Mouse (Mus musculus) heart, adult 2 months (tissue): ENCODE results near the gene Liph. TPM values are rescaled to one million over a fixed set of nuclear protein-coding genes. Genes with fewer than 3 reads are reported as not detected.
A peak's percentile ranks its signal among the peaks of the same experiment; 100 is the strongest.

Source experiments
- DNase-seq, 2 experiments: peaks; one replicate each; pipeline ENCODE4 v3.0.0; 2021
- H3K27ac ChIP-seq: fragments of 200-600 bp; 2 replicates; pipeline ENCODE4 v1.8.1; 2022
- H3K27me3 ChIP-seq: fragments of 200-500 bp; 2 replicates; pipeline ENCODE4 v1.6.1; 2012; ENCODE audit warnings: mild to moderate bottlenecking, low read length, inconsistent platforms, mixed read lengths; ENCODE audit not compliant: control insufficient read depth, insufficient read depth
- H3K36me3 ChIP-seq: fragments of 200-500 bp; 2 replicates; pipeline ENCODE4 v1.6.1; 2012; ENCODE audit warnings: low read length, inconsistent platforms; ENCODE audit not compliant: control insufficient read depth, insufficient read depth
- H3K4me1 ChIP-seq: fragments of 200-500 bp; 2 replicates; pipeline ENCODE4 v1.6.1; 2011; ENCODE audit warnings: low read length; ENCODE audit not compliant: control insufficient read depth, insufficient read depth
- H3K4me3 ChIP-seq: fragments of 200-600 bp; 2 replicates; pipeline ENCODE4 v1.8.1; 2022
- H3K79me2 ChIP-seq: fragments of 200-500 bp; replicated peaks from 2 replicates; pipeline ENCODE4 v1.6.1; 2012; ENCODE audit warnings: mild to moderate bottlenecking, inconsistent platforms, low read length, moderate library complexity, mixed read lengths; ENCODE audit not compliant: control insufficient read depth, insufficient read depth
- H3K9ac ChIP-seq: fragments of 200-500 bp; 2 replicates; pipeline ENCODE4 v1.6.1; 2012; ENCODE audit warnings: low read depth, mild to moderate bottlenecking, control low read depth, inconsistent platforms, low read length, mixed read lengths
- CTCF ChIP-seq: fragments of 200-600 bp; IDR thresholded peaks from 2 replicates; pipeline ENCODE4 v1.8.1; 2022; ENCODE audit warnings: antibody characterized with exemption, mild to moderate bottlenecking, moderate library complexity
- EP300 ChIP-seq: fragments of 200-500 bp; IDR thresholded peaks from 2 replicates; pipeline ENCODE4 v1.6.1; 2011; ENCODE audit warnings: low read depth, low read length, control low read depth; ENCODE audit not compliant: insufficient read depth
- POLR2A ChIP-seq: fragments of 200-500 bp; IDR thresholded peaks from 2 replicates; pipeline ENCODE4 v1.6.1; 2011; ENCODE audit warnings: mild to moderate bottlenecking, low read depth, low read length, control low read depth; ENCODE audit not compliant: insufficient read depth
- WGBS: fragments of 180-500 bp; shearing (Covaris S2); methylation state at CpG from one replicate; pipeline ENCODE4 v1.1.7; 2018; 5-methylcytosine and 5-hydroxymethylcytosine counted together
- intact Hi-C: fragments of 180-260 bp; cut with DNase I; formaldehyde crosslinking; loops from one replicate; pipeline ENCODE4 v1.15.1; 2025
- polyA plus RNA-seq: library from polyadenylated mRNA; depleted of rRNA; stranded (reverse); fragments of >200 nt; gene quantifications from 2 replicates; pipeline ENCODE4 v1.2.3, GENCODE M21; 2012
- total RNA-seq, 2 experiments: library from RNA; stranded (reverse); gene quantifications; 2 replicates each; pipeline ENCODE4 v1.2.3; 2021

The Liph gene
- total and polyA plus RNA-seq, 3 experiments = 0.20 TPM; not detected in 2

- H3K4me3 ChIP-seq = no peak overlapping the region
- intact Hi-C loops = loop anchor here (5.0 to 10.0 kb wide), 3 partner anchors 178 to 591 kb away; partner anchors contain the start of genes Tra2b and Vps8
- DNase-seq = no peak
- H3K79me2 ChIP-seq = no peaks in the 10 kb centered on the region
- no peak overlapping the region for H3K9ac ChIP-seq
- no peaks in the 10 kb centered on the region for H3K36me3 ChIP-seq
- no peak overlapping the region for H3K27ac ChIP-seq
- no peaks in the 10 kb centered on the region for H3K27me3 ChIP-seq
- H3K4me1 ChIP-seq = no peaks in the 10 kb centered on the region
- TF ChIP-seq POLR2A = no peak
- no peak for TF ChIP-seq EP300
- TF ChIP-seq CTCF = no peak
- 93% methylated on average over 1 of the region's 1 CpGs for WGBS
These were observed 20.1 kb upstream of the Liph start for GRCm38 (mm10) chr16:22015569-22015968.

- Histone ChIP-seq H3K27ac (peak overlapping the region; percentile 82), H3K4me3 (peak overlapping the region; percentile 86), H3K36me3 (no peaks in the 10 kb centered on the region), H3K9ac (peak overlapping the region; percentile 93), H3K27me3 (no peaks in the 10 kb centered on the region), H3K79me2 (no peaks in the 10 kb centered on the region), H3K4me1 (peaks cover 3% of the 10 kb centered on the region)
- WGBS = under 1% methylated on average over 51 of the region's 51 CpGs
- no peak for DNase-seq
- TF ChIP-seq POLR2A = no peak
- TF ChIP-seq EP300 = no peak
- no peak for TF ChIP-seq CTCF
- intact Hi-C loops = loop anchor here (5.0 to 10.0 kb wide), 2 partner anchors 62 to 845 kb away; partner anchors contain the start of genes Dnajb11, Tbccd1 and Tmem41a
These were observed 14.1 kb upstream of the Liph start for GRCm38 (mm10) chr16:22009596-22009995.

DNA sequence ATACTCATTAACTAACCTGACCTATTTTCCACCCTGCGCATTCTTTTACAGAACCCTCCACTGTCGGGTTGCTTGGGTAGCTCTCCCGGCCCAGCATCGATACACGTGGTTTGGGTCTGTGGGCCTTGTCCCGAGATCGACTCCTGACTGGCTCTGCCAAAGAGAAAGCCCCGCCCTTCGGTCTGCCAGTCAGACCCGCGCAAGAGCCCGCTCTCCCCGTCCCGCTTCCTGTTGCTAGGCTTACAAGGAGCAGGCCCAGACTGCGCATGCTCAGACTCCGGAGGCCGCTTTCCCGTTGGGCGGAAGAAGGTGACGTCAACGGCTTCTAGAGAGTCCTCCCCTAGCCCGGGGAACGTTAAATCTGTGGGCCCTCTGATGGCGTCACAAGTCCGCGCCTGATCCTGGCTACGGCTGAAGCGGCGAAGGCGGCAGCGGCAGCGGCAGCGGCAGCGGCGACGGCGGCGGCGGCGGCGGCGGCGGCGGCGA, 13.7 kb upstream of the Liph start, which contains the start of gene Senp2:
Gene Senp2 (plus strand): TSS at position 386 of the 486 bp plus-strand sequence.
- Histone ChIP-seq H3K36me3 (no peaks in the 10 kb centered on the region), H3K79me2 (no peaks in the 10 kb centered on the region), H3K9ac (peak within 1 kb of the TSS; percentile 93), H3K4me3 (peak within 1 kb of the TSS; percentile 86), H3K27ac (peak within 1 kb of the TSS; percentile 82), H3K4me1 (peaks cover 3% of the 10 kb centered on the region), H3K27me3 (no peaks in the 10 kb centered on the region)
- DNase-seq = peak; percentile 99 to 100
- intact Hi-C loops = loop anchor here (5.0 to 10.0 kb wide), 2 partner anchors 62 to 846 kb away; partner anchors contain the start of genes Dnajb11, Tbccd1 and Tmem41a
- TF ChIP-seq POLR2A = peak; percentile 53; the same call in 1 of the 2 replicates
- TF ChIP-seq EP300 = peak; percentile 64; the same call in 1 of the 2 replicates
- no peak for TF ChIP-seq CTCF
- under 1% methylated on average over 45 of the region's 45 CpGs for WGBS

DNA sequence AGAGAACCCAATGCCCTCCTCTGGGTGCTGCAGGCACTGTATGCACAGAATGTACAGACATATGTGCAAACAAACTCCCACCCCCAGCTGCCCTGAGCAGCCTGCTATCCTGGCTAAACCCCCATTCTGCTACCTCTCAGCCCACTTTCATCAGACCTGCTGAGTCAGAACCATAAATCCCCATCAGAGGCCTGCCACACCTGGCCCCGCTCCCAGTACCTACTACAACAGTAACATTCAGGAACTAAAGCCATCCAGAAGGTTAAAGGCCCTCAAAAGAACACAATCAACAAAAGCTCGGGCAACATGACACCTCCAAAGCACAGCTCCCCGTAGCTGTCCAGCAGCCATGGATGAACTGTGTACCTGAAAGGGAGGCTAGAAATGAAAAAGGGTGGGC, 6.1 kb upstream of the Liph start:
- intact Hi-C loops = loop anchor here (10.0 kb wide), 1 partner anchor 853 kb away; the partner anchor contains the start of genes Dnajb11 and Tbccd1
- H3K27ac ChIP-seq = no peak overlapping the region
- H3K9ac ChIP-seq = no peak overlapping the region
- H3K36me3 ChIP-seq = no peaks in the 10 kb centered on the region
- DNase-seq = no peak
- TF ChIP-seq POLR2A (no peak), EP300 (no peak), CTCF (no peak)
- no peak overlapping the region for H3K4me3 ChIP-seq
- no peaks in the 10 kb centered on the region for H3K79me2 ChIP-seq
- H3K27me3 ChIP-seq = no peaks in the 10 kb centered on the region; the same call in 1 of the 2 replicates
- H3K4me1 ChIP-seq = no peaks in the 10 kb centered on the region
- 60% methylated on average over 3 of the region's 3 CpGs for WGBS

DNA sequence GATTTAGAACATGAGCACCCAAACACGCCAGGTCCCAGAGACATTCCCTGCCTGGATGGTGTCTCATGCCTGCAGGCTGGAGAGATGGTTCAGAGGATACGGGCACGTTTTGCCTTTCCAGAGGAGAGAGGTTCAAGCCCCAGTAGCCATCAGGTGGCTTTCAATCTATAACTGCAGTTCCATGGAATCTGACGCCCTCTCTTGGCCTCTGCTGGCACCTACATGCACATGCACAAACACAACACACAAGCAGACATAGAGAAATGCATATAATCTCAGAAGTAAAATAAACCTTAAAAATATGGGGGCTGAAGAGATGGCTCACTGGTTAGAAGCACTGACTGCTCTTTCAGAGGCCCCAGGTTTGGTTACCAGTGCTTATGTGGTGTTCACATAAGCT, 5.7 kb upstream of the Liph start:
- Histone ChIP-seq H3K4me3 (no peak overlapping the region), H3K27ac (no peak overlapping the region), H3K9ac (no peak overlapping the region), H3K79me2 (no peaks in the 10 kb centered on the region), H3K36me3 (no peaks in the 10 kb centered on the region), H3K27me3 (no peaks in the 10 kb centered on the region; the same call in 1 of the 2 replicates), H3K4me1 (no peaks in the 10 kb centered on the region)
- whole genome bisulfite sequencing = 62% methylated on average over 4 of the region's 4 CpGs
- intact Hi-C loops = loop anchor here (10.0 kb wide), 1 partner anchor 854 kb away; the partner anchor contains the start of genes Dnajb11 and Tbccd1
- no peak for DNase-seq
- no peak for TF ChIP-seq CTCF
- no peak for TF ChIP-seq POLR2A
- TF ChIP-seq EP300 = no peak

DNA sequence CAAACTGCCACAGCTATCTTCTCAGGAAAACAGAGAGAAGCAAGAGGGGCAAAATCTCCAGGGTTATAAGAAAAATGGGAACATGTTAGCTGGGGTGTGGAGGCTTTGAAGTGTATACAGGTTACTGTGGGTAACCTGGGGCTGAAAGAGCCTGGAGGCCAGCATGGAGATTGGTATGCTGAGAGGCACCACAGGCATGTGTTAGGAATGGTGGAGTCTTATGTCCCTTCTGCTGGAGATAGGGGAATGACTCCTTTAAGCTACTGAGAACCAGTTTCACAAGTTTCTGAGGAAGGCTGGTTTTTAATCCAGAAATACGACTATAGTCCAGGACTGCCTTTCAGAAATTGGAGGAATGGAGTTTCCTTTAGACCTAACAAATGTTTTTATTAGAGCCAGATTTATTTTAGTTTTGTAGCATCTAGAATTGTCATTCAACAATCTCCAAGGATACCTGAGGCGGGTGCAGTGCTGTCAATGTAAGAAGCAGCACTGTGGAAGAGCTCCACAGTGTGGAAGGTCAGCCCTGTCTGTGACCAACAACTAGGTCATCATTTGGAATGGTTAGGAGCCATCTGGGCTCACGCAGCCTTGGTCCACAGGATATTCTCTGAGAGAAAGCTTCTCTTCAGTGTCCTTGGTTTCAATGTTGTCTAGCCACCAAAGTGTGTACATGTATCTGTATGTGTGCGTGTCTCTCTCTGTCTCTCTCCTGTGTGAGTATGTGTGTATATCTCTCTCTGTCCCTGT, 4.7 kb upstream of the Liph start:
- H3K9ac ChIP-seq = no peak overlapping the region
- TF ChIP-seq POLR2A (no peak), CTCF (no peak), EP300 (no peak)
- no peak for DNase-seq
- 80% methylated on average over 4 of the region's 4 CpGs for WGBS
- H3K27me3 ChIP-seq = no peaks in the 10 kb centered on the region; the same call in 1 of the 2 replicates
- no peak overlapping the region for H3K4me3 ChIP-seq
- H3K4me1 ChIP-seq = no peaks in the 10 kb centered on the region
- intact Hi-C loops = loop anchor here (10.0 kb wide), 1 partner anchor 855 kb away; the partner anchor contains the start of genes Dnajb11 and Tbccd1
- no peaks in the 10 kb centered on the region for H3K79me2 ChIP-seq
- no peaks in the 10 kb centered on the region for H3K36me3 ChIP-seq
- H3K27ac ChIP-seq = no peak overlapping the region
